Mouse (Mus musculus) bone marrow macrophage, adult 2 months (primary cell): Measurements from ENCODE around the gene Nhsl2.

Experiments
- CTCF ChIP-seq: IDR thresholded peaks from 2 replicates; pipeline ENCODE4 v1.5.1; 2012; ENCODE audit warnings: low read depth, mild to moderate bottlenecking, low read length, moderate library complexity
- POLR2A ChIP-seq: IDR thresholded peaks from 2 replicates; pipeline ENCODE4 v1.6.1; 2012; ENCODE audit warnings: mild to moderate bottlenecking, low read depth, low read length, borderline replicate concordance

GRCm38 (mm10) chrX:102060243-102060642 lies 211.1 kb downstream of the Nhsl2 start:
- TF ChIP-seq CTCF: no peak
- TF ChIP-seq POLR2A: no peak
